Mouse (Mus musculus) CH12.LX (cell line): ENCODE data around the gene Fcgr4. TPM values are rescaled to one million over a fixed set of nuclear protein-coding genes. Genes with fewer than 3 reads are reported as not detected.

ENCODE experiments used
- DNase-seq: peaks from one replicate; pipeline ENCODE4 v3.0.0-alpha.2; 2013; ENCODE audit errors: extremely low read depth
- H3K27ac ChIP-seq: 2 replicates; pipeline ENCODE4 v1.5.1; 2012; ENCODE audit warnings: low read depth, mild to moderate bottlenecking, control low read depth, moderate library complexity; ENCODE audit not compliant: insufficient read depth
- H3K27me3 ChIP-seq: replicated peaks from 2 replicates; pipeline ENCODE3; 2012; ENCODE audit warnings: inconsistent platforms
- H3K36me3 ChIP-seq, 2 experiments: replicated peaks in 1 of 2; 2 replicates each; pipeline versions ENCODE3 to v1.6.1; 2012; ENCODE audit warnings: inconsistent platforms in 1 of 2, low read length in 1 of 2, mild to moderate bottlenecking in 1 of 2, mixed read lengths in 1 of 2, moderate library complexity in 1 of 2; ENCODE audit not compliant: control insufficient read depth in 1 of 2, insufficient read depth in 1 of 2
- H3K4me1 ChIP-seq, 2 experiments: 2 replicates each; pipeline ENCODE4 v1.6.1; 2012; ENCODE audit warnings: inconsistent platforms in 1 of 2, moderate library complexity in 1 of 2; ENCODE audit not compliant: insufficient read depth in 2 of 2, control insufficient read depth in 1 of 2
- H3K4me2 ChIP-seq: 2 replicates; pipeline ENCODE4 v1.6.1; 2012; ENCODE audit warnings: low read depth, mild to moderate bottlenecking, control low read depth; ENCODE audit not compliant: poor library complexity, insufficient read depth, severe bottlenecking
- H3K4me3 ChIP-seq, 3 experiments: fragments of 150-350 bp in 1 of 3; sonication (generic) in 1 of 3; replicated peaks in 1 of 3; 2 replicates each; pipeline versions ENCODE3 to v1.5.1; 2011 to 2012; ENCODE audit warnings: low read depth in 2 of 3, low read length in 2 of 3, mild to moderate bottlenecking in 2 of 3, moderate library complexity in 2 of 3, control low read depth in 1 of 3, improper control_type of control experiment in 1 of 3, inconsistent platforms in 1 of 3, mixed read lengths in 1 of 3; ENCODE audit not compliant: poor library complexity in 1 of 3
- H3K79me2 ChIP-seq: replicated peaks from 2 replicates; pipeline ENCODE4 v1.6.1; 2012; ENCODE audit warnings: mild to moderate bottlenecking, moderate library complexity; ENCODE audit not compliant: control insufficient read depth, poor library complexity, insufficient read depth, severe bottlenecking; ENCODE audit errors: extremely low read depth
- H3K9ac ChIP-seq: 2 replicates; pipeline ENCODE4 v1.6.1; 2012; ENCODE audit warnings: low read depth, mild to moderate bottlenecking, control low read depth, moderate library complexity; ENCODE audit not compliant: insufficient read depth
- H3K9me3 ChIP-seq: replicated peaks from 2 replicates; pipeline ENCODE3; 2012; ENCODE audit warnings: low read length, inconsistent platforms, mixed read lengths
- CHD1 ChIP-seq: IDR thresholded peaks from 2 replicates; pipeline ENCODE4 v1.6.1; 2012; ENCODE audit warnings: low read depth, low read length, improper control_type of control experiment, inconsistent platforms
- CTCF ChIP-seq, 2 experiments: IDR thresholded peaks in 1 of 2; conservative IDR thresholded peaks in 1 of 2; 2 replicates each; pipeline ENCODE4 v1.5.1; 2011 to 2012; ENCODE audit warnings: low read depth in 2 of 2, low read length in 2 of 2, improper control_type of control experiment in 1 of 2, inconsistent platforms in 1 of 2, mild to moderate bottlenecking in 1 of 2, moderate library complexity in 1 of 2
- E2F4 ChIP-seq: IDR thresholded peaks from 2 replicates; pipeline ENCODE4 v1.6.1; 2011; ENCODE audit warnings: low read depth, low read length, improper control_type of control experiment; ENCODE audit not compliant: insufficient replicate concordance
- ETS1 ChIP-seq: conservative IDR thresholded peaks from 2 replicates; pipeline ENCODE4 v1.6.1; 2012; ENCODE audit warnings: low read depth, mild to moderate bottlenecking, inconsistent platforms, low read length, improper control_type of control experiment, moderate library complexity
- HCFC1 ChIP-seq: IDR thresholded peaks from 2 replicates; pipeline ENCODE4 v1.6.1; 2012; ENCODE audit warnings: low read depth, mild to moderate bottlenecking, inconsistent platforms, low read length, improper control_type of control experiment
- IRF4 ChIP-seq: IDR thresholded peaks from 2 replicates; pipeline ENCODE4 v1.6.1; 2014; ENCODE audit warnings: low read depth, mild to moderate bottlenecking, inconsistent platforms, low read length, improper control_type of control experiment
- MAFK ChIP-seq: IDR thresholded peaks from 2 replicates; pipeline ENCODE4 v1.6.1; 2011; ENCODE audit warnings: low read length, improper control_type of control experiment; ENCODE audit not compliant: insufficient replicate concordance
- MAZ ChIP-seq: IDR thresholded peaks from 2 replicates; pipeline ENCODE4 v1.6.1; 2012; ENCODE audit warnings: low read depth, mild to moderate bottlenecking, inconsistent platforms, low read length, improper control_type of control experiment, moderate library complexity
- MEF2A ChIP-seq: IDR thresholded peaks from 2 replicates; pipeline ENCODE4 v1.6.1; 2014; ENCODE audit warnings: low read depth, mild to moderate bottlenecking, inconsistent platforms, low read length, improper control_type of control experiment, borderline replicate concordance
- MYC ChIP-seq: IDR thresholded peaks from 2 replicates; pipeline ENCODE4 v1.6.1; 2011; ENCODE audit warnings: low read depth, mild to moderate bottlenecking, improper control_type of control experiment, low read length
- POLR2AphosphoS2 ChIP-seq: IDR thresholded peaks from 2 replicates; pipeline ENCODE4 v1.6.1; 2011; ENCODE audit warnings: low read depth, low read length, improper control_type of control experiment
- SIN3A ChIP-seq: IDR thresholded peaks from 2 replicates; pipeline ENCODE4 v1.6.1; 2012; ENCODE audit warnings: low read length, improper control_type of control experiment, inconsistent platforms
- TCF12 ChIP-seq: IDR thresholded peaks from 2 replicates; pipeline ENCODE4 v1.6.1; 2014; ENCODE audit warnings: low read depth, mild to moderate bottlenecking, inconsistent platforms, low read length, improper control_type of control experiment
- ZC3H11A ChIP-seq: IDR thresholded peaks from 2 replicates; pipeline ENCODE4 v1.6.1; 2012; ENCODE audit warnings: low read depth, mild to moderate bottlenecking, inconsistent platforms, low read length, improper control_type of control experiment
- ZMIZ1 ChIP-seq: IDR thresholded peaks from 2 replicates; pipeline ENCODE4 v1.6.1; 2012; ENCODE audit warnings: low read depth, mild to moderate bottlenecking, inconsistent platforms, low read length, improper control_type of control experiment
- ZNF384 ChIP-seq: IDR thresholded peaks from 2 replicates; pipeline ENCODE4 v1.6.1; 2012; ENCODE audit warnings: low read depth, low read length, improper control_type of control experiment, inconsistent platforms
- dilution Hi-C: fragments of 300-500 bp; cut with MboI; formaldehyde crosslinking; loops from 2 replicates; pipeline ENCODE4 v1.14.3; 2020; ENCODE audit warnings: low sequenced_read_pairs; ENCODE audit not compliant: extremely low pct_unique_long_range_greater_than_20kb, extremely low pct_ligation_motif_present
- in situ Hi-C: fragments of 300-500 bp; cut with MboI; formaldehyde crosslinking; loops from 3 replicates; pipeline ENCODE4 v1.14.3; 2019; ENCODE audit warnings: low sequenced_read_pairs, low pct_ligation_motif_present, low pct_unique_long_range_greater_than_20kb, mixed read lengths
- polyA plus RNA-seq: library from polyadenylated mRNA; unstranded; fragments of >175 nt; gene quantifications from 2 replicates; pipeline ENCODE4 v1.2.1, GENCODE M21; 2012; ENCODE audit warnings: low read depth; ENCODE audit not compliant: insufficient read length
- total RNA-seq, 2 experiments: library from RNA; depleted of rRNA; stranded (reverse); fragments of 300-350 nt in 1 of 2; fragments of >200 nt in 1 of 2; gene quantifications; 2 replicates each; pipeline ENCODE4 v1.2.3; 2012 to 2014

Fcgr4 gene
- total and polyA plus RNA-seq, 3 experiments = 41.8 to 56.8 (median 52.8) TPM

- no peak for TF ChIP-seq E2F4
- TF ChIP-seq CHD1 = no peak
- no peak for TF ChIP-seq HCFC1
- TF ChIP-seq MAFK = 0 out of 2 replicates have a peak, but pooled peaks have one; percentile 28
- TF ChIP-seq MAZ = no peak
- peak; percentile 44; the same call in 1 of the 2 replicates for TF ChIP-seq TCF12
- TF ChIP-seq ZC3H11A = no peak
Observed at GRCm38 (mm10) chr1:171016676-171017356, 1.9 kb upstream of the Fcgr4 start (continued).

GRCm38 (mm10) chr1:171017468-171018158 is 1.1 kb upstream of the Fcgr4 start:
- DNase-seq = no peak
- Histone ChIP-seq H3K9me3 (peaks cover 6% of the 10 kb centered on the region), H3K4me3 (no peak overlapping the region), H3K4me2 (no peak overlapping the region), H3K4me1 (peaks cover 16 to 44% of the 10 kb centered on the region in 2 experiments), H3K27me3 (no peaks in the 10 kb centered on the region), H3K36me3 (peaks cover 12 to 26% of the 10 kb centered on the region in 2 experiments), H3K9ac (no peak overlapping the region), H3K27ac (peak overlapping the region; percentile 4; the same call in 1 of the 2 replicates), H3K79me2 (no peaks in the 10 kb centered on the region)
- TF ChIP-seq MEF2A = no peak
- TF ChIP-seq MAFK = no peak
- TF ChIP-seq IRF4 = no peak
- no peak for TF ChIP-seq HCFC1
- no peak for TF ChIP-seq TCF12
- no peak for TF ChIP-seq SIN3A
- no peak for TF ChIP-seq CTCF (conservative IDR thresholded peaks at IDR 0.05 in 1 of 2, IDR thresholded peaks at IDR 0.05 in 1 of 2; ENCODE audit: low read depth in 2 of 2, low read length in 2 of 2)
- no peak for TF ChIP-seq MYC
- TF ChIP-seq ZNF384 = no peak
- no peak for TF ChIP-seq ZMIZ1
- in situ Hi-C loops = no loop called here
- dilution Hi-C loops = no loop called here

DNA sequence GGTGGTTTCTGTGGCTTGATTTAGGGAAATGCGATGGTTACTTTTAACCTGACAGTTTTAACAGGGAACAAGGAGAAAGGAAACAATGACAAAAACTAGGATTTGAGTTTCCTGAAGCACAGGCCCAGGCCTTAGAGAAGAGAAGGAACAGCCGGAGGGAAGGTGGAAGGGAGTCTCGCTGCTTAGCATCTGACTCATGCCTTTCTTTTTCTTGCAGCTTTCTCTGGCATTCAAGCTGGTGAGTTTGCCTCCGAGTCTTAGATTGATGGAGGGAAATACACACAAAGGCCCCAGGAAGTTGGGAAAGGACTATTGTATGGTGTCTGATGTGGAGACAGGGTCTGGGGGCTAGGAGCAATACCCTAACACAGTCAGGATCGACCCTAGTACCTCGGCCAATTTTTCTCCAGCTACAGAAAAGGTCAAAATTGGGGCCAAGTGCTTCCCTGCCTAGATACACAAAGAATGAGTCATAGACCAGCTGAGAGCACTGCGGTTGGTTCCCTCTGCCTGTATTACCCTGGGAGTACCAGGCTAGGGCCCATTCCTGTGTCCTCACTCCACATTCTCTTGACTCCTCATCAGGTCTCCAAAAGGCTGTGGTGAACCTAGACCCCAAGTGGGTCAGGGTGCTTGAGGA is 711 bp downstream of the Fcgr4 start:
- no peak for DNase-seq
- H3K4me1 ChIP-seq = peaks cover 18 to 49% of the 10 kb centered on the region in 2 experiments
- TF ChIP-seq POLR2AphosphoS2 (no peak), ZMIZ1 (0 out of 2 replicates have a peak, but pooled peaks have one; percentile 11), ETS1 (0 out of 2 replicates have a peak, but pooled peaks have one; percentile 38)
- peak overlapping the region; percentile 55 to 59 (median 58) for H3K4me3 ChIP-seq
- H3K4me2 ChIP-seq = peak overlapping the region; percentile 83
- H3K9me3 ChIP-seq = peaks cover 6% of the 10 kb centered on the region
- H3K36me3 ChIP-seq = peaks cover 18 to 34% of the 10 kb centered on the region in 2 experiments
- dilution Hi-C loops (no loop called here), in situ Hi-C loops (no loop called here)
- peak overlapping the region; percentile 72 for H3K9ac ChIP-seq
- H3K27ac ChIP-seq = 0 out of 2 replicates have a peak overlapping the region, but pooled peaks have one; percentile 21
- H3K27me3 ChIP-seq = no peaks in the 10 kb centered on the region
- no peaks in the 10 kb centered on the region for H3K79me2 ChIP-seq
